Mouse (Mus musculus) adrenal gland, postnatal 36 days (tissue): ENCODE measurements at regions not wholly inside any gene's neighbourhood (a gene's known extent, or its start where the extent isn't known, plus 50 kb on each side); places are given as distances from the start of the nearest gene placed in this dataset.

Experiments used
- DNase-seq, 2 experiments: peaks; one replicate each; pipeline ENCODE4 v3.0.0; 2021; ENCODE audit warnings: mixed read lengths in 1 of 2

GRCm38 (mm10) chr8:87116190-87116765 is 231.2 kb upstream of the N4bp1 start:
- no peak for DNase-seq

GRCm38 (mm10) chr8:87112355-87112754 is 227.3 kb upstream of the N4bp1 start:
- DNase-seq = no peak

GRCm38 (mm10) chr8:87105106-87105505 is 220.0 kb upstream of the N4bp1 start:
- no peak for DNase-seq

DNA sequence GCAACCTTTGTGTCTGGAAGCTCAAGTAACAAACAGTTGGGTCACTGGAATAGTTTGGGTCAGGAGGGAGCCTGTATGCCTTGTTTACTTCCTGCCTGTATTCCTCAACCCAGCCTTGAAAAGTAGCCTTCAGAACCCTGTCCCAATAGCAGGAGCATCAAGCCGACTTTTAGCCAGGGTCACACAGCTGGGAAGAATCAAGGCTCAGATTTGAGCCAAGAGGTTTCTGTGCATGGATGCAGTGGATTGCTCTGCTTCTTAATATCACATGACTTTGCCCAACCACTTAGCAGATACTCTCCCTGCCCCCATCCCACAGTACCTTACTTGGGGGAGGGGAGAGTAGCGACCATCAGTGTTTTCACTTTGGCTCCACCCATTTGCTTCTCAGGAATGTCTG is 210.2 kb upstream of the N4bp1 start:
- DNase-seq = no peak

- peak in 1 of 2 experiments; percentile 34 for DNase-seq
Observed at GRCm38 (mm10) chr8:87094685-87095084, 209.6 kb upstream of the N4bp1 start.

DNA sequence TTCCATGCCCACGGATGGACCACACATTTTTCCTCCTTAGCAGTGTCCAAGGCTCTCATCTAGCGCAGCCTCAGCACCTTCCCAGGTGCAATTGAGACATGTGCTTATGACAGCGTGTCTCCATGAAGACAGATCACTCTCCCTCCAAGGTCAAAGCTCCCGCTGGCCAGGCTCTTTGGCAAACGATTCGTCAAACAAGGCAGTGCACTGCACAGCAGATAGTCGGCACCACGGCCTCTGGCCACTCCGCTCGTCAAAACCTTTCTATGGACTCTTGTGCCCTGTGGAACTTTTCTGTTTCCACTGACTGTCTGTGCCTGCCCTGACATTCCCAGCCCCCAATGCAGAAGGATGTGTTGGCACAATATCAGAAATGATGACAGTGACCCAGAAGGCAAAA is 208.7 kb upstream of the N4bp1 start:
- peak; percentile 12 to 51 for DNase-seq

DNA sequence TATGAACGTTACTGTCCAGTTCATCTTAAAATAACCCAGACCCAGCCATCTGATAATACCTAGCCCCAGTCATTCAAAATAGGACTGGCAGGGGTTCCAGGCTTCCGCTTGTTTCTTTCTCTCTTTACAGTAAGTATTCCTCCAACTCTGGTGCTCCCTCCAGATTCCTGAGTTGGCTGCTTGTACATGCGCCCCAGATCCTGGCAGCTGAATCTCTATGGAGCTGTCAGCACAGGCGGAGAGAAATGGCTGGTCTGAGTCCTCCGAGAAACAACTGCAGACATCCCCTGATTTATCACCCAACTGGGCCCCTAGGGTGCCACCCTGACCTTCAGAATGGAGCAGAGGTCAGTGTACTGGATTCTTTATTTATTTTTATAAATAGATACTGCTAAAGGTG is 208.0 kb upstream of the N4bp1 start:
- DNase-seq = no peak

GRCm38 (mm10) chr8:87087451-87088095 is 202.5 kb upstream of the N4bp1 start:
- peak; percentile 64 to 66 for DNase-seq

DNA sequence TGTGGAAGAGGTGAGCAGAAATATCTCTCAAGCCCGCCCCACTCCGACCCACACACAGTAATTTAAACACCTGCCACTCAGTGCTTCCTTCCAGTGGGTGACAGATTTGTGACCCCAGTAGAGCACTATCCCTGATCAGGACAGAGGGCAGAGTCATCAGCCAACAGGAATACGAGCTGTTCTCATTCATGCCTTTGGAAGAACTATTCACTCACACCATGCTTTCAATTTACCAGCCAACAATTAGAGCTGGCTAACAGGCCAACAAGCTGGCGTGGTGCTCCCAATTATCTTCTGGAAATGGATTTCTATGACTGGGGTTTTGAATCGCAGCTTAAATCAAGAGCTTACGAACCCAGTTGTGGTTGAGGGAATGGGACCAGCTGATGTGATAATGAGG is 193.2 kb upstream of the N4bp1 start:
- DNase-seq = no peak

- DNase-seq = no peak
Observed at GRCm38 (mm10) chr8:87075921-87076320, 190.9 kb upstream of the N4bp1 start.

GRCm38 (mm10) chr8:87071224-87071623 is 186.2 kb upstream of the N4bp1 start:
- peak in 1 of 2 experiments; percentile 21 for DNase-seq

GRCm38 (mm10) chr8:87067106-87067505 is 182.0 kb upstream of the N4bp1 start:
- DNase-seq = no peak

DNA sequence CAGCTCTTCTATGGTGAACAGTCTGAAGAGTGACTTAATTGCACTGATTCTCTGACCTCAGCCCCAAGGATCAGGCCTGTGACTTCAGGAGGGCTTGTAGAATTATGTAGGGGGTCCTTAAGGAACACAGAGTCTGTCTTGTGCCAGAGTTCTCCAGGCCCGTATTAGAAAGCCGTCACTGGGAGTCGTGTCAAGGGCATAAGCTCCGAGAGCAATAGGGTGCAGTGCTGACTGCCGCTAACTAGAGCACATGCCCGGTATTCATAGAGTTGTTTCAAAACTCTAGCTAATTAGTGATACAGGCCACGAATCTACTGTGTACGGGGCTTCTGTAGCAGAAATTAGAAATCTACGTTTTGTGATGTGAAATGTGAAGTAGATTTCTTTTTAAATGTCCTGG is 179.7 kb upstream of the N4bp1 start:
- DNase-seq = no peak

DNA sequence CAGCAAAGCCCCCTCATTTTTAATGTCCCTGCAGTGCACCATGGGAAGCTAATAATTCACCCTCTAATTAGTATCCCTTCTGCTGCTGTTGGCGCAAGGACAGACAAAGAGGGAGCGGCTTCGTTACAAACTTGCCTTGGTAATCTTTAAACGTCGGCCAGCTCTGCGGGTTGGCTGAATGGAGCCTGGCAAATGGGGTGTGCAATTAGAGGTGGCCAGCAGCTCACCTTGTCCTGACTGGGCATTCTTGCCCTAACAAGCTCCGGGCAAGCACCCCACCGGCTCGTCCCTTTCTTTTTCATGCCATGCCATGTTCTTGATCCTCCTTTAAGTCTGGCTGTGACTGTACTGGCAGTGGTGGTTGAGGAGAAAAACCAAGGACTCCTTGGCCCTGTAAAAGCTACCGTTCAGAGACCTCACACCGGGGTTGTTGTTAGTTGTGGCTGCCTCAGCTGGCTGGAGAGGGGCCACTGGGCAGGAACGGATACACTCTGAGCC is 179.2 kb upstream of the N4bp1 start:
- no peak for DNase-seq

DNA sequence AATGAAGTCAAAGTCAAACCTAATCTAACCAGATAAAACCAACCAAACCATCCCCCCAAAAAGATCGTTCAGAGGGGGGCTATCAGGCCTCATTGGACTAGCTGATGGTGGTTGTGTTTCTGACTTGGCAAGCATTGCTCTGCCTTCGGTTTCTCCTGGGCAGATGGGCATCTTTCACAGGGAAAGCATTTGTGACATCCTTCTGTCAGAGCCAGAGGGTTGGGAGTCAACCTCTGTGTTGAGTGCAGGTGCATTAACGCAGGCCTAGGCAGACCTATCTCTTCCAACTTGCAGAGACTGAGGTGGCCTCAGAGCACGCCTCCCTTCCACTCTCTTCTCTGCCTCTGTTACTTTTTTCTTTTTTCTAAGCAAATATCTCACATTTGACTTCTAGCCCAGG is 178.5 kb upstream of the N4bp1 start:
- no peak for DNase-seq

GRCm38 (mm10) chr8:87049746-87050145 is 164.7 kb upstream of the N4bp1 start:
- no peak for DNase-seq

- DNase-seq = no peak
Observed at GRCm38 (mm10) chr8:87049196-87049595, 164.1 kb upstream of the N4bp1 start.

DNA sequence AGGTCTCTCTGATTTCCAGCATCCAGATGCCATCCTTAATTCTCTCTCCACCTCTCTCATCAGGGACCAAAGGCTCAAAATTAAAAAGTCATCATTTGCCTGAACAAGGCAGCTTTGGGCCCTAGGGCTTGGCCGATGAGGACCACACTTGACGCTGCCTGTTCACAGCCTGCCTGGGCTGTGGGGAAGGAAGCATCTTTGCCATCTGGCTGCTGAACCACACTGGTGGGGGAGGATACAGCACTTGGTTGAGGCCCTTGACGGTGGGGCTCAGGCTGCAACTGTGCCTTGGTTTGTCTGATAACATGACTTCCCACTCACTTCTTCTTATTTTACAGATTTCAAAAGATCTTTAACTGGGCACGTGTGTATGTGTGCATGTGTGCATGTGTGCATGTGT is 161.5 kb upstream of the N4bp1 start:
- no peak for DNase-seq

DNA sequence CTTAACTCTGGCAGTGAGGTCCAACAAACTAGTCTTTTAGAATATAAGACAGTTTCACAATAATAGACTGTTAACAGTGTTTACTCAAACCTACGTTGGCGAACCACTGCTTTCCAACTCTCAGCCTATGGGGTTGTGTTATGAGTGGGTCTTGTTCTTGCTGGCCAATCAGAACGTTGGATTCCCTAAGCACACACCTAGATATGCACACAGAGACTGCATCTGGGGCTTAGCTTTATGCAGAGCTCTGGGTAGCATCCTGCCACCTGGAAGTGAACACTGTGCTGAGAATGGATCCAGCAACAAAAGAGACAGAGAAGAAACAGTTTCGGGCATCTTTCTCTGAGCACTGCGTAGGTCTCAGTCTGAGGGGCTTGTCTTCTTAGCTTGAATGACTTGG is 158.0 kb upstream of the N4bp1 start:
- DNase-seq = no peak

- peak; percentile 4 to 8 for DNase-seq
Observed at GRCm38 (mm10) chr8:87037620-87038380, 152.7 kb upstream of the N4bp1 start.

GRCm38 (mm10) chr8:87035996-87036395 is 150.9 kb upstream of the N4bp1 start:
- no peak for DNase-seq

- no peak for DNase-seq
Observed at GRCm38 (mm10) chr8:87028171-87028570, 143.1 kb upstream of the N4bp1 start.

GRCm38 (mm10) chr8:87025946-87026345 is 140.9 kb upstream of the N4bp1 start:
- DNase-seq = no peak
